Mouse (Mus musculus) stomach, embryonic 14.5 days (tissue): ENCODE data around the gene Casc3. TPM values are rescaled to one million over a fixed set of nuclear protein-coding genes. Genes with fewer than 3 reads are reported as not detected.
"Not testable (repeated sequence)": the region's sequence is repeated elsewhere in the genome, so short reads cannot be mapped to it uniquely, and the experiment has no call there.

Experiments used
- ATAC-seq: fragments of 200-750 bp; cut with Nextera tagmentation; 2 replicates; pipeline ENCODE4 v1.8.0; 2017; ENCODE audit warnings: low read depth, moderate TSS enrichment; ENCODE audit not compliant: insufficient number of reproducible peaks, insufficient read depth, low FRiP score
- H3K27ac ChIP-seq: fragments of 300-500 bp; sonication (generic); 2 replicates; pipeline ENCODE4 v1.5.1; 2014; ENCODE audit warnings: mild to moderate bottlenecking, low read length, moderate library complexity, mixed read lengths
- H3K27me3 ChIP-seq: fragments of 300-500 bp; sonication (generic); 2 replicates; pipeline ENCODE4 v1.6.1; 2014; ENCODE audit warnings: low read length, control low read depth, mixed read lengths; ENCODE audit not compliant: control insufficient read depth, insufficient read depth
- H3K36me3 ChIP-seq: fragments of 300-500 bp; sonication (generic); 2 replicates; pipeline ENCODE4 v1.6.1; 2014; ENCODE audit warnings: mild to moderate bottlenecking, control low read depth, low read length, moderate library complexity, mixed read lengths; ENCODE audit not compliant: control insufficient read depth, insufficient read depth
- H3K4me1 ChIP-seq: fragments of 300-500 bp; sonication (generic); 2 replicates; pipeline ENCODE4 v1.6.1; 2014; ENCODE audit warnings: low read length, control low read depth, mixed read lengths; ENCODE audit not compliant: control insufficient read depth, insufficient read depth
- H3K4me2 ChIP-seq: fragments of 300-500 bp; sonication (generic); replicated peaks from 2 replicates; pipeline ENCODE4 v1.6.1; 2014; ENCODE audit warnings: low read depth, low read length, control low read depth
- H3K4me3 ChIP-seq: fragments of 300-500 bp; sonication (generic); 2 replicates; pipeline ENCODE4 v1.5.1; 2014; ENCODE audit warnings: low read depth, low read length, control low read depth
- H3K9ac ChIP-seq: fragments of 300-500 bp; sonication (generic); replicated peaks from 2 replicates; pipeline ENCODE4 v1.6.1; 2014; ENCODE audit warnings: low read depth, mild to moderate bottlenecking, control low read depth, low read length, moderate library complexity, mixed read lengths
- H3K9me3 ChIP-seq: fragments of 300-500 bp; sonication (generic); 2 replicates; pipeline ENCODE4 v1.6.1; 2016; ENCODE audit warnings: low read depth, low read length, control low read depth; ENCODE audit not compliant: control insufficient read depth
- WGBS: fragments of 180-500 bp; shearing (Covaris S2); extraction: QIAGEN DNeasy Blood & Tissue Kit; methylation state at CpG from one replicate; pipeline ENCODE4 v1.1.7; 2014; 5-methylcytosine and 5-hydroxymethylcytosine counted together
- polyA plus RNA-seq: library from polyadenylated mRNA; unstranded; fragments of >200 nt; fragmentation: Nextera tagmentation; extraction: Ambion mirVana; gene quantifications from 2 replicates; pipeline ENCODE4 v1.2.1, GENCODE M21; 2014

Casc3 gene
- polyA plus RNA-seq, 1 experiment from 2014 or later, result 33.7 TPM

GRCm38 (mm10) chr11:98797306-98797705 lies 7.4 kb upstream of the Casc3 start:
- Histone ChIP-seq H3K4me1 (peaks cover 23% of the 10 kb centered on the region; the same call in 1 of the 2 replicates), H3K4me2 (peak overlapping the region; percentile 96), H3K27ac (peak overlapping the region; percentile 100; the same call in 1 of the 2 replicates), H3K9me3 (no peaks in the 10 kb centered on the region), H3K36me3 (peaks cover 38% of the 10 kb centered on the region), H3K4me3 (peak overlapping the region; percentile 100), H3K27me3 (no peaks in the 10 kb centered on the region), H3K9ac (peak overlapping the region; percentile 100)
- 2% methylated on average over 5 of the region's 5 CpGs for WGBS
- ATAC-seq, result no peak

- H3K36me3 ChIP-seq, result peaks cover 44% of the 10 kb centered on the region
- no peak for ATAC-seq
- H3K4me3 ChIP-seq, result peak overlapping the region; percentile 100
- peak overlapping the region; percentile 96 for H3K4me2 ChIP-seq
- H3K9me3 ChIP-seq, result no peaks in the 10 kb centered on the region
- no peak overlapping the region for H3K27ac ChIP-seq
- H3K4me1 ChIP-seq, result peaks cover 21% of the 10 kb centered on the region; the same call in 1 of the 2 replicates
- no peaks in the 10 kb centered on the region for H3K27me3 ChIP-seq
- 38% methylated on average over 4 of the region's 4 CpGs for WGBS
- H3K9ac ChIP-seq, result peak overlapping the region; percentile 100
Measured at GRCm38 (mm10) chr11:98797909-98798308, 6.8 kb upstream of the Casc3 start.

GRCm38 (mm10) chr11:98808417-98808816 lies 3.7 kb downstream of the Casc3 start:
- Histone ChIP-seq H3K27me3 (no peaks in the 10 kb centered on the region), H3K4me3 (no peak overlapping the region), H3K9me3 (no peaks in the 10 kb centered on the region), H3K36me3 (peaks cover 63% of the 10 kb centered on the region), H3K9ac (no peak overlapping the region), H3K27ac (peak overlapping the region; percentile 99; the same call in 1 of the 2 replicates), H3K4me1 (peaks cover 11% of the 10 kb centered on the region; the same call in 1 of the 2 replicates), H3K4me2 (peak overlapping the region; percentile 46; the same call in 1 of the 2 replicates)
- WGBS, result 66% methylated on average over 2 of the region's 2 CpGs
- ATAC-seq, result no peak

- peak; percentile 99 for ATAC-seq
- Histone ChIP-seq H3K36me3 (peaks cover 61% of the 10 kb centered on the region), H3K4me2 (peak overlapping the region; percentile 88), H3K9me3 (no peaks in the 10 kb centered on the region), H3K27ac (peak overlapping the region; percentile 99), H3K4me1 (peaks cover 11% of the 10 kb centered on the region; the same call in 1 of the 2 replicates), H3K27me3 (no peaks in the 10 kb centered on the region), H3K9ac (peak overlapping the region; percentile 89), H3K4me3 (peak overlapping the region; percentile 80)
- WGBS, result 0% methylated on average over 80 of the region's 84 CpGs
Measured at GRCm38 (mm10) chr11:98809457-98810290, 5.0 kb downstream of the Casc3 start.

- peaks cover 56% of the 10 kb centered on the region for H3K36me3 ChIP-seq
- H3K4me1 ChIP-seq, result peaks cover 11% of the 10 kb centered on the region; the same call in 1 of the 2 replicates
- 0 out of 2 replicates have a peak overlapping the region, but pooled peaks have one; percentile 99 for H3K27ac ChIP-seq
- peak overlapping the region; percentile 80 for H3K4me3 ChIP-seq
- ATAC-seq, result no peak
- peak overlapping the region; percentile 88 for H3K4me2 ChIP-seq
- H3K9me3 ChIP-seq, result no peaks in the 10 kb centered on the region
- H3K9ac ChIP-seq, result peak overlapping the region; percentile 89; the same call in 1 of the 2 replicates
- WGBS, result 52% methylated on average over 7 of the region's 7 CpGs
- H3K27me3 ChIP-seq, result no peaks in the 10 kb centered on the region
Measured at GRCm38 (mm10) chr11:98810686-98811085, 6.0 kb downstream of the Casc3 start.

GRCm38 (mm10) chr11:98816706-98817239 lies 12.1 kb downstream of the Casc3 start:
- Histone ChIP-seq H3K4me3 (no peak overlapping the region), H3K9ac (no peak overlapping the region), H3K4me2 (no peak overlapping the region), H3K27ac (no peak overlapping the region), H3K4me1 (no peaks in the 10 kb centered on the region), H3K36me3 (peaks cover 73% of the 10 kb centered on the region), H3K27me3 (no peaks in the 10 kb centered on the region), H3K9me3 (no peaks in the 10 kb centered on the region)
- no peak for ATAC-seq
- 92% methylated on average over 1 of the region's 1 CpGs for WGBS

GRCm38 (mm10) chr11:98820968-98821367 lies 16.3 kb downstream of the Casc3 start:
- H3K27me3 ChIP-seq, result no peaks in the 10 kb centered on the region
- H3K4me1 ChIP-seq, result no peaks in the 10 kb centered on the region
- WGBS, result 90% methylated on average over 5 of the region's 5 CpGs
- ATAC-seq, result no peak
- no peak overlapping the region for H3K4me2 ChIP-seq
- no peak overlapping the region for H3K27ac ChIP-seq
- no peak overlapping the region for H3K4me3 ChIP-seq
- no peaks in the 10 kb centered on the region for H3K9me3 ChIP-seq
- peaks cover 72% of the 10 kb centered on the region for H3K36me3 ChIP-seq
- H3K9ac ChIP-seq, result no peak overlapping the region

- H3K9ac ChIP-seq, H3K27me3 ChIP-seq, H3K9me3 ChIP-seq, H3K27ac ChIP-seq, H3K4me2 ChIP-seq, ATAC-seq, H3K4me1 ChIP-seq, H3K4me3 ChIP-seq: not testable (repeated sequence)
- peaks cover 73% of the 10 kb centered on the region for H3K36me3 ChIP-seq
- WGBS, result 97% methylated on average over 2 of the region's 2 CpGs
Measured at GRCm38 (mm10) chr11:98826071-98826470, 21.4 kb downstream of the Casc3 start.
